Mouse (Mus musculus) thymus, adult 18-20 months (tissue): ENCODE measurements around the gene Atp5j.

Source experiments
- DNase-seq, 2 experiments: peaks; one replicate each; pipeline ENCODE4 v3.0.0; 2022; ENCODE audit warnings: mixed read lengths in 2 of 2

The Atp5j gene

DNA sequence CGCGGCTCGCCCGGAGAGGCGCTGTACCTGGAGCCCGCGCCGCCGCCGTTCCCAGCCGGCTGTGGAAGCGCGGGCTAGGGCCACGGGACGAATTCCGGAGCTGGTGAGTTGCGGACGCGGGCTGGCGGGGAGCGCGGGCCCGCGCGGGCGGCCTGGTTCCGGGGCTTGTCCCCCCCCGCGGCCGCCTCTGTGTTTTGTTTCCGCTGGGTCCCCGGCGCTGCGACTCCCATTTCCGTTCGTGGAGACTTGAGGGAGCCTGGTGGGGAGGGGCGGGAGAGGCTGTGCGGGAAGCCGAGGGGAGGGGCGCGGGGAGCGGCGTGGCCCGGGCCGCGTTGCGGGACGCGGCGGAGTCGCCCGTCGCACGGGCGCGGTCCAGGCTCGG lies at the start of gene Atp5j:
TSS of gene Atp5j (minus strand) at position 185 of the 382 bp plus-strand sequence.
- DNase-seq = peak; percentile 72 to 73

DNA sequence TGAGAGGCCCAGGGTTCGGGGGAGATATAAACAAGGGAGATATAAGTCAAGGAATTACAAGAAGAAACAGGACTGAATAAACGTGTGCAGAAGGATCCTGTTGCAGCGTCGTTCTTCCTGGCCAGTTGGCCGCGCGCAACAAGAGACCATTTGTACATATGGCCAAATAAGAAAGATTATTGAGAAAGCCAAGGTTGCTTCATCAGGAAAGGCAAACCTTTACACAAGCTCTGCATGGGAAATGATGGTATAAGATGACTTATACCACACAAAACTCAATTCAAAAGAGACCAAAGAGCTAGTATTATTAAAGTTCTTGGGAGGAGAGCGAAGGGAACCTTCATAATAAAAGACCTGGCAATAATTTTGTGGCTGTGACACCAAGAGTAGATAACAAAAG lies 49.1 kb upstream of the Atp5j start:
- no peak for DNase-seq

DNA sequence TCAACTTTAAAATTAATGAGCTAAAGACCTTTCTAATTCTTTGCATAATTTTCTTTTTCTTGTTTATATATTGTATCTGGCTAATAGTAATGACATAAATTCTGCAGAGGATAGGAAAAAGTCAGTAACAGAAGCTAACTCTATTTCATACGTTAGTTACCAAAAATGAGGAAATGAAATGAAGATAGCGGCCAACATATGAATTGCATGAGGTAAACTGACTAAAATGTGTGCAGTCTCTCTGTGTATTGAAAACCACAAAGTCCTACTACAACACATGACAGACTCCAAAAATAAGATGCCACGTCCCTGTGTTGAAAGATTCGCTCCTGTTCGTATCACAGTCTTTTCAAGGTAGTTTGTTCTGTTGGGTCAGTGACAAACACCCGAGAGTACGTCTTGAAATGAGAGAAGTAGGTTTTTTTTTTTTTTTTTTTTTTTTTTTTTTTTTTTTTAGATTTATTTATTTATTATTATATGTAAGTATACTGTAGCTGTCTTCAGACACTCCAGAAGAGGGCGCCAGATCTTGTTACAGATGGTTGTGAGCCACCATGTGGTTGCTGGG lies 46.4 kb upstream of the Atp5j start:
- DNase-seq = no peak

DNA sequence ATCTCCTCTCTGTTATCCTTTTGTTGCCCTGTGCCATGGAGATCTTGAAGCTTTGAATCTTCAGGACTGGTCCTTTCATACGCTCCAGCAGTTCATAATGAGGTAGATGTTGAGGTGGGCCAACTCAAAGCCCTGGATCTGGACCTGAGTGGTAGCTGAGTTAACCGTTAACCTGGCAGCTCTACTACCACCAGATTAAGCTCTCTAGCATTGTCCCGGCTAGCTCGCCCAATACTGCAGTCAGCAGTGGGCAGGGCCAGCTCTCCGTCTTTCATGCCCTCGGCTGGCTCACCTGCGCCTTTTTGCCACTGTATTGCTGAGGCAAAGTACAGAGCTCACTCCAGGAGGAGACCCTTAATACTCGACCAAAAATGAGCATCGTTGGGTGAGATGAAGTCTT lies 45.7 kb upstream of the Atp5j start:
- DNase-seq = no peak

DNA sequence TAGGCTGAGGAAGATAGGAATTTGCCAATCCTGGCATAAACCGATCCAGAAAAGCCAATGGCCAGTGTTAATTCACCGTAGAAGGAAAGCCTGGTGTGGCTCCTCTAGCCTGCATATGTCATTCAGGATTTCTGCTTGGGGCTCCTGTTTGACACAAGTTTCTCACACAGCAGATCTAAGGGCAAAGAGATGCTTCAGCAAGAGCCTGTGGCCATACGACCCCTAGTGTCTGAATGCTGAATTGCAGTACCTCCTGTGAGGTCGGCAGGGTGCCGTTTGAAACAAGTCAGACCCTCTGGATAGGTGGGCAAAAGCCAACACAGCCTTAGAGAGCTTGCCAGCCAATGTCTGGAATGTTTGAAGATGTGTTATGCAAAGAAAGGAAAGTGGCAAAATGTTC lies 43.7 kb upstream of the Atp5j start:
- DNase-seq = peak; percentile 15 to 19

DNA sequence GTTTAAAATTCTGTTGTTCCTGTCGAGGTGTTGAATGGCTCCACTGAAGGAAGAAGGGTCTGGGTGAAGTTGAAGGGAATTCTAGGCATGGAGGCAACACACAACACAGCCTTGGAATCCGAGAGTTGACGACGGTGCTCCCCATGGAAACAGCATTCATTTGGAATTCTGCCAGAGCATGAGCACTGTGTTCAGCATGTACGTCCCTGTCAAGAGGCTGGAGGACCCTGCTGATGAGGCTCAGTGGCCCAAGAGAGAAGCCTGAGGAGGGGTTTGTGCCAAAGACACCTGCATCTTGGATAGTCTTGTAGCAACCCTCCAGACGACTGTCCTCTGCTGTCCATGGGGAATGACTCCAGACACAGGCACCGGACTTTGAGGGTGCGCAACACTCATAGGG lies 40.7 kb upstream of the Atp5j start:
- DNase-seq = no peak

DNA sequence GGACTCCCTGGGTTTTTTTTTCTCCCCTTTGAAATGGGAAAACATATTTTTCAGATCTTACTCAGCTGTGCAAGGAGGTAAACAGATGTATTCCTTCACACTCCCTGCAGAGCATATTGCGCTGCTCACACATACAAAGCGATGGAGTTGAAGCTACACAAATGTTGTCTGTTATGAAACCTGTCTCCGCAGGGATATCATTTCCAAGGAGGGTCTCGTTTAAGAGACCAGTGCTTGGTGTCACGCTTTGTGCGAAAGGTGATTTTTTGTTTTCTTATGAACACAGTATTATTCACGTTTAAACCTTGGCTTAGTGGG lies 40.3 kb upstream of the Atp5j start:
- no peak for DNase-seq

DNA sequence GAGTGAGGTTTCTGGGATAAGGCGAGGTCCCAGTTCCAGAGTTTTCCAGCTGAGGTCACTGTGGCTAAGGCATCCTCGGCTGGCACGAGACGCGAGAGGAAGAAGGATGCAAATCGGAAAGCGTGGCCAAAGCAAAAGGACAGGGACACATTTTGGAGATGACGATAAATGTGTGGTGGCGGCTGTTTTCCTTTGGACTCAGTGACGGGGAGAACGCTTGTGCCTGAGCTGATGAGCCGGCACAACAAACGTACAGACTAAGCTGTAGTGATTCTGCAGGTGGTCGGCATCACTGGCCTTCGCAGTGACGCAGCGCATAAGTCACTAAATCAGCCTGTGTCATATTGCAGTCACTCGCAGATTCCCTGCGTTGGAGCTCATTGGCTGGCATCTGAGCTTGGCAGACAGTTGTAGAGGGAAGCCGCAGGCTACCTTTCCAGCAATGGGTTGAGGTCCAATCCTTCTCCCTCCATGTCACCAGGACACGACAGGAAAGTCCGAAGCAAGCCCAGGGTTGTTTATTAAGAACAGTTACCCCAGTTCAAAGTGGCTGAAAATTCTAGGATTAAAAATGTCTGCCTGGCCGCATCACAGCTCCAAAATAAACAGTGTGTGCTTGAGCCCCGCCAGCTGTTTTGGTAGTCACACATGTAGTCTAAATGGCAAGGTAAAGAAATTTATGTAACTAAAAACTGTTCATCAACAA lies 39.7 kb upstream of the Atp5j start:
- no peak for DNase-seq

DNA sequence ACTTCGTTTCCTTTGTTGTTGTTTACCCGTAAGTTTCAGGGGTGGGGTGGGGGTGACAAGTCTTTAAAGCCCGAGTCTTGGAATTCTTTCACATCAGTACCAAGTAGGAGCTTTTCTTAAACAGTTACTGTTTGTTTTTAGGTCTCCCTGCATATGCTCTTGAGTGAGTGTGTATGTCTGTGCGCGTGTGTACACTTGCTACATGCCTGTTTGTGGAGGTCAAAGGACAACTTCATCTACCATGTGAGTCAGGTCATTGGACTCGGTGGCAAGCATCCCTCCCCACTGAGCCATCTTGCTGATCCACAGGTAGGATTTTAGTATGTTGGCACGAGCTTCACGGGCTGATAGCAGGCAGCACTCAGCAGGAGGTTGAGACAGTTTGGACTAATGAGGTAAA lies 38.4 kb upstream of the Atp5j start:
- DNase-seq = no peak

DNA sequence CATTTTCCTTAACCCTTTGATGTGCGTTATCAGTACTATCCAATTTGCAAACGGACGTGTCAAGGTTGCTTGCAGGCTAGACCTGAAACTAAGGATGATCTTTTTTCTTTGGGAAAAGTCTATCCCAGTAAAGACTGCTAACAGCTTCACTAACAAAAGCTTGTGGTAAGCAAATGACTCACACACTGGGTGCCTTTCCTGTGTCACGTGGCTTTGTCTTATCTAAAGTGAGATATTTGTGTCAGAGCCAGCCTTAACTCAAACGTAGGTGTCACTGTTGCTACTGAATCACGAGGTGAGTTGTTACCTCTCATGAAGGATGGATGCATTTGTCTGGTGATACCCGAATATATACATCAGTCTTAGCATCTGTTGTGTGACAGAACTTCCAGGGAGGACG lies 29.2 kb upstream of the Atp5j start:
- DNase-seq = no peak

DNA sequence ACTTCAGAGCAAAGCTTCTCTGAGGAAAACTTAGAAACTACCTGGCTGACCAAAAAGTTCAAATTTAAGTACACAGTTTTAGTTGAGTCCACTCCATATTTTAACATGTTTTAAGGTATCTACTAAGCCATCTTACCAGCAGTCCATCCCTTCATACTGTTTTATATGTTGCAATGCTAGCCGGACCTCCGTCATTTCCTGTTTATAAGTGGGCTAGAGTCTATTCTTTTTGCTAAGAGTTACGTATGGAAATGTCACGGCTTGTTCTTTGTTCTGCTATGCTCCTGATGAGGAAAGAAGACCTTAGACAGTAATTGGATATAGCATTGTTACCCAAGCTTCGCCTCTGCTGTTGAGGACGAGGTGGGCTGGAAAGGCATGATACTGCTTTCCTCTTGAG lies 18.1 kb upstream of the Atp5j start:
- DNase-seq = no peak

DNA sequence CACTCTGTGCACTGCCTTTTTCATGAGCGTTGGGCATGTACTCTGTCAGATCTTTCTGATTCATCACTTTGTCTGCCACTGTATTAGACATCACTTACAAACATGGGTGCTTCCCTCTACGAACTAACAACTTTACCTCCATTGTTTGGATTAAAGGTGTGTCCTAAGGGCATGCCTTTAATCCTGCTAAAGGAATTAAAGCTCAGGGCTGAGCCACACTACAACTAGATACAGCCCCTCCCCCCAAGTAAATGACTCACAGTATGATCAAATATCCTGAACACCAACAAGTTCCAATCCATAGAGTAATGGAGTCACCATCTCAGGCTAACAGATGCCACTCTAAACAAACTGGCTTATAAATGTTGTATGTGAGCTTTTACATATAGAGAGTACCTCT lies 3.2 kb upstream of the Atp5j start:
- DNase-seq = no peak

DNA sequence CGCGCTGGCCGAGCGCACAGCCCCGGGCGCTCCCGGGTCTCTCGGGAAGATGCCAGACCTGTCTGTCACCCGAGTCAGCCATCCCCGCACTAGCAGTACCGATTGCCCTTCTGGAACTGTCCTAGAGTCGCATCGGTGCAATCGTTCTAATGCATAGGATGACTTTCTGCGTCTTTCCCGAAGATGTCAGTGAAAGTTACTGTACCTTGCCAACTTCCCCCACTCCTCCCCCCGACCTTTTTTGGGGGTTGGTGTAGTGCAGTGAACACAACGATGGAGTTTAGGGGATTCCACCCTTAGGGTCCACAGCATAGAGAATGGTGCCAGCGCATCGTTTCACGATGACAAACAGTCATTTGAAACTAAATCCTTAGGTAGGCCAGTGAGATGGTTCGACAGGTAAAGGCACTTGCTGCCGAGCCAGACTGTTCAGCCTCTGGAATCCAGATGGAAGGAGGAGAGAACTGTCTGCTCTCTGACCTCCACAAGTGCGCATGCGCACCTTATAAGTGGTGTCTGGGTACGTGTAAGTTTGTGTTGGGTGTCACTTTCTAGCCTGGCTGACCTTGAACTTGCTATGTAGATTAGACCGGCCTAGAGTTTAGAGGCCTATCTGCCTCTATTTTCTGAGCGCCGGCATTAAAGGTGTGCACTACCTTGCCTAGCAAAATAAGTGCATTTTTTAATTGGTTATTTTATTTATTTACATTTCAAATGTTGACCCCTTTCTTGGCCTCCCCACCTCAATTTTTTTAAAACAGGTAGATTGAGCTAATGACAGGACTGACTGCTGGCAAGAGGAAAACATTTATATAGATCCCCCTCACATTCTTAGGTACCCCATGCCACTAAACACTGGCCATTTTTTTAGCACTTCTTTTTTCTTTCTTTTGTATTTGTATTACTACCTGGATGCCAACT lies 658 bp upstream of the Atp5j start:
- peak; percentile 32 to 45 for DNase-seq

DNA sequence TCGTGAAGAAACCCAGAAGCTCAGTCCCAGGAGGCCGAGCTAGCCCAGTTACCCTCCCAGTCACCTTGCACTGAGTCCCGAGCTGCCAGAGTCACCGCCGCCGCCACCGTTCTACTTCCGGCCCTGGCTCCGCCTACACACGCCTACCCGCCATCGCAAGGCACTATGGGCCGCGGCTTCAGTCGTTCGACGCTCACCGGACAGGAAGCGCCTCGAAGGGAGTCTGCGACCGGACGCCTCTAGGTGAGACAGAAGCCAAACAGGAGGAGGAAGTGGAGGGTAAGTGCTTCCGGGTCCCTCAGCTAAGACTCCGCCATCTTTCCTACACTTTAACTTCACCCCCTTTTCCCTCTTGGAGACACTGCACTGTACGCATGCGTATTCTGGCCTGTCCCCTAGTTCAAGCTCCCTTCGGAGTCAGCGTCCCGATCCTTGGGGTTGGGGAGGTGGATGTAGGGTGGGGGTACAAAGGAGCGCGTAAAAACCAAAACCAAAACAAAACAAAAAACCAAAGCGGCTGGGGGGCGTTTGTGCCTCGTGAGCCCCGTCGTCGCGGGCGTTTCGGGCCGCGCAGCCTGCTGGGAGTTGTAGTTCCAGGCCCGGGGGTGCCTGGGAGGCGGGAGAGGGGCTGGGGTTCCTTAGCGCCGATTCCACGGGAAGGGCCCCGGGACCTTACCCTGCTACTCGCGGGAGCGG lies 532 bp downstream of the Atp5j start, which contains the start of gene Gabpa:
TSS of gene Gabpa (plus strand) at position 181 of the 696 bp plus-strand sequence.
- peak; percentile 86 to 92 for DNase-seq

DNA sequence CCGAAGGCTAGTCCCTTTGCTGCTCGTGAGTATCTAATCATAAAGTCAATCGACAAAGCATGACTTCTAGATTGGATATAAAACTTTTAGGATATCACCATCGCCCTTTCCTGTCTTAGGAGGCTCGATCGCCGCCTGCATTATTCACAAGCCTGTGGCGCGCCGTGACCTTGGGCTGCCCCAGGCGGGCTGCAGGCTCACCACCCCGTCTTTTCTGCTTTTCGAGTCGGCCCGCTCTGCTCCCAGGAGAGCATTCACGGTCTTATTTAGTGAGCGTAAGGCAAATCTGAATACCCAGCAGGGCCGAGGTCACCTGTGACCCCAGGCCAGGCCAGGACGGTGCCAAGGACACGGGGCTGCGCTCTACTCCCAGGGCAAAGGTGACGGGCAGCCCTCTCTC lies 1.1 kb downstream of the Atp5j start:
- DNase-seq = no peak

DNA sequence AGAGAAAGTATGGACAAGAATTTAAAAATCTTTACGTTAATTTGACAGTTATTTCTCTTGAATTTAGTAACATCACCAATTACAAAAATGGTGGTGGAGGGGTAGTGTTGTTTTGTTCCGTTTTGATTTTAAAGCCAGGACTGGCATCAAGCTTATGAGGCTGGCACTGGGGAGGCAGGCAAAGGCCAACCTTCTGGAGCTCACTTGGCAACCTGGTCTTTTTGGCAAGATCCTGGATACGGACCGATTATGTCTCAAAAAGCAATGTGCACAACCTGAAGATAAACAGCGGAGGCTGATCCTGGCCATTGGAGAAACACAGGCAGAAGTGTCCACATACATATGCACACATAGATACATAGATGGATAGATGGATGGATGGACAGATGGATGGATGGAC lies 2.7 kb downstream of the Atp5j start:
- DNase-seq = no peak

DNA sequence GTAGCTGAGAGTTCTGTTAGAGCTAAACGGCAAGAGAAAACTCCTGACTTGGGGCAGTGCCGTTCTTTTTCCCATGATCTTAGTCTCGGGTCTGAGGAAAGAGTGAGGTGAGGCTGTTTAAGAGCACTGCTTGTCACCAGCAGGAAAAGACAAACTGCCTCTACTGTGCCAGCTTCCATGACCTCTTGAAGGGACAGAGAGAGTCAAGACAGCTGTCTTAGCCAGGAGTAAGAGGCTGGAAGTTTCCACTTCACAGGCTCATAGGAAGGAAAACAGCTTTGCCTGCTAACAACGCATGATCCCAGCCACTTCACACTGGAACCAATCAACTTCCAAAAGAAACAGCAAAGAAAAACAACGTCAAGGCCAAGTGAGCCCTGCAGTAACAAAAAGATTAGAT lies 3.7 kb downstream of the Atp5j start:
- DNase-seq = no peak

DNA sequence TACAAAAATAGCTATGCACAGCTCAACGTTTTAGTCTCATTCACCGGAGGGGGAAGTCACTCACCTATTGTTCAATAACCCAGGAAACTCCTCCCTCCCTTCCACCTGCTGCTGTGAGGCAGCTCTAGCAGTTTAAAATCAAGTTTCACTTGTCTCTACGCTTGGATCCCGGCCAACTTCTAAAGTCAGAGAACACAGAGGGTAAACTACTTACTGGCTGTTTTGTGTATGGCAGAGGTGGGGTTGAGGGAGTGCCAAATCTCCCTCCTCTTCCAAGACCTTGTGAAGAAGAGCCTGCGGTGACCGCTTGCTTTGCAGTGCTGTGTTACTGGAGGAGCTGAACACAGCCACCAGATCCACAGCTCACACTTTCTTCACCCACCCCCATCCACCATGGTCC lies 10.4 kb downstream of the Atp5j start:
- no peak for DNase-seq

DNA sequence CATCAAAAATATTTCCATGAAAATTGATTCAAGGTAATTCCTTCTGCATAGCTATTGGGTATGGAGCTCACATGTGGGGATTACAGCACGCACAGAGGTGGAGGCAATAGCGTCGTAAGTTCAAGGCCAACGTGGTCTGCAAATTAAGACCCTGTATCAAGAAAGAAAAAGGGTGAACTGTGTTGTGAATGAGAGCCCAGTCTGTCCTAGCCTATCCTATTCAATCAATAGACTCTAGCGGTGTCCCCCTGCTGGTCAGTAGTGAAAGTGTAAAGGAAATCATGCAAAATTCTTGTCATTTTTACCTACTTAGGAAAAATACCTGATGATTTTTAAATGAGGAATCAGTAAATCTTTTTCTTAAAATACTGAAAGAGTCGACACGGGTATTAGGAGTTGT lies 18.0 kb downstream of the Atp5j start:
- DNase-seq = no peak

DNA sequence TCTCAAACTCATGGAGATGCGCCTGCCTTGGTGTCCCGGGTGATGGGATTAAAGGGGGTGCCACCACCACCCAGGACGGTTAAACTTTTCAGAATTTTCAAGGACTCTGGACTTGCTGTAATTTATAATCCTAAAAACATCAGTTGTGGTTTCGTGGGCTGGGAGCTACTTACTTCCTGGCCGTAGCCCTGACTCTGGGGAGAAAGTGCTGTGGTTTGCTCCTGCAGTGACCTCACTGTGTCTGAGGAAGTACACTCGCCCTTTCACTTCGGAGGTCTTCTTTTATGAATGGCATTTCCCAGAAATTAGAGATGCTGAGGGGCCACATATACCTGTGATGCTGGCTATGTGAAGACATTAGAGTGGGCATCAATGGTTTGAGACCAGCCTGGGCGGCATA lies 20.9 kb downstream of the Atp5j start:
- DNase-seq = no peak

DNA sequence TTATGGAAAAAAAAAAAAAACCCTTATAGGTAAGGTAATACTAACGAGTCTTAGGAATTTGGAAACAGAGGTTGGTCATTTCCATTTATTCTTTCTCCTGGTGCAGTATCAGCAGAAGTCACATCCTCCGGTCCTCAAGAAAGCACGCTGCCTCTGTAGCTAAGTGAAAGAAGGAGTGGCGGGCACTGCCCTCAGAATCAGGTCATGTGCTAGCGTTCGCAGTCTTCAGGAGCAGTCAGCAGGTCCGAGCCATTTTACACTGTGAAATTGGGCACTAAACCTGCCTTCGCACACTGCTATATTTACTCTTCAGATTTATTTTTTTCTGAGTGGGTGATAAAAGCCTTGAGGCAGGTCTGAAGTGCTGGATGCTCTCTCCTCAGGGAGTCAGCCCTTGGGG lies 21.6 kb downstream of the Atp5j start:
- DNase-seq = no peak

DNA sequence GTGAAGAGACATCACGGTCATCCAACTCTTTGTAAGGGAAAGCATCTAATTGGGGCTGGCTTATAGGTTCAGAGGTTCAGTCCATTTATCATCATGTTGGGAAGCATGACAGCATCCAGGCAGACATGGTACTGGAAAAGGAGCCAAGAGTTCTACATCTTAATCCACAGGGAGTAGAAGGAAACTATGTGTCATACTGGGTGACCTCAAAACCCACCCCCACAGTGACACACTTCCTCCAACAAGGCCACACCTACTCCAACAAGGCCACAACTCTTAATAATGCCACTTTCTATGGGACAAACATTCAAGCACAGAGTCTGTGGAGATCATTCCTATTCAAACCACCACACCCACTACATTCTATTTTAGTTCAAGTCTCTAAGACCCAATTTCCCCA lies 25.2 kb downstream of the Atp5j start:
- DNase-seq = no peak

DNA sequence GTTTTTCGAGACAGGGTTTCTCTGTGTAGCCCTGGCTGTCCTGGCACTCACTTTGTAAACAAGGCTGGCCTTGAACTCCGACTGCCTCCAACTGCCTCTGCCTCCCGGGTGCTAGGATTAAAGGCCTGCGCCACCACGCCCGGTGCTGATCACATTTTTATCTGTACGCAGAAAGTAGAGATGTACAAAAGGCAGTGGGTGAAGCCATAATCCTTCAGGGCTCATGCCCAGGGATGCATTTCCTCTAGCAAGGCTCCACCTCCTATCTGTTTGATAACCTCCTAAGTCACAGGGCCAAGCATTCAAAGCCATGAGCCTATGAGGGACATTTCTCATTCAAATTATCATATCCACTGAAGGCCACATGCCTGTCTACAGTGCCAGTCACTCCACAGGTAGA lies 27.6 kb downstream of the Atp5j start:
- no peak for DNase-seq

DNA sequence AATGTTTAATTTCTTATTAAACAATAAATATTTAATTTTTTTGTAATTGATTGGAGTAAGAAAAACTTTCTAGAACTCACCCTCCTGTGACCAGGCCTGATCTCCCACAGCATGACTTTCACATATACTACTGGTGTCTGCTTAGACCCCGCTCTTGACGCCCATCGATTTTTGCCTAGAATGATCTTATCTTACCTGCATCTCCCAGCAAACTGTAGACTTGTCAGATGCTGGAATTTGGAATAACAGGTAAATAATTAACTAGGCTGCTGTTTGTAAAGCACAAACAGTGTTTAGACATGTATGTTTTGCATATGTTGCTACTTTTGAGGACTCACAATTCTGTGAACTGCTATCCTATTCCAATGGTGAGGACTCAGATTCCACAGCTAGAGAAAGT lies 29.2 kb downstream of the Atp5j start:
- DNase-seq = no peak
